Mouse (Mus musculus) midbrain, embryonic 16.5 days (tissue): ENCODE results near the gene Dusp23. TPM values are rescaled to one million over a fixed set of nuclear protein-coding genes. Genes with fewer than 3 reads are reported as not detected.

ENCODE experiments used
- ATAC-seq: fragments of 200-750 bp; cut with Nextera tagmentation; 2 replicates; pipeline ENCODE4 v1.8.0; 2017; ENCODE audit warnings: moderate TSS enrichment
- H3K27ac ChIP-seq: fragments of 300-500 bp; sonication (generic); 2 replicates; pipeline ENCODE4 v1.5.1; 2014; ENCODE audit warnings: mild to moderate bottlenecking, low read length, mixed read lengths
- H3K27me3 ChIP-seq: fragments of 300-500 bp; sonication (generic); 2 replicates; pipeline ENCODE4 v1.6.1; 2014; ENCODE audit warnings: low read depth, low read length, mixed read lengths; ENCODE audit not compliant: control insufficient read depth, insufficient read depth
- H3K36me3 ChIP-seq: fragments of 300-500 bp; sonication (generic); 2 replicates; pipeline ENCODE4 v1.6.1; 2014; ENCODE audit warnings: mild to moderate bottlenecking, low read length, moderate library complexity, mixed read lengths; ENCODE audit not compliant: control insufficient read depth, insufficient read depth
- H3K4me1 ChIP-seq: fragments of 300-500 bp; sonication (generic); 2 replicates; pipeline ENCODE4 v1.6.1; 2014; ENCODE audit warnings: mild to moderate bottlenecking, low read length, mixed read lengths; ENCODE audit not compliant: control insufficient read depth, insufficient read depth
- H3K4me2 ChIP-seq: fragments of 300-500 bp; sonication (generic); 2 replicates; pipeline ENCODE4 v1.6.1; 2014; ENCODE audit warnings: mild to moderate bottlenecking, low read length, mixed read lengths
- H3K4me3 ChIP-seq: fragments of 300-500 bp; sonication (generic); 2 replicates; pipeline ENCODE4 v1.5.1; 2014; ENCODE audit warnings: low read depth, mild to moderate bottlenecking, low read length, moderate library complexity, mixed read lengths
- H3K9ac ChIP-seq: fragments of 300-500 bp; sonication (generic); 2 replicates; pipeline ENCODE4 v1.6.1; 2014; ENCODE audit warnings: low read depth, low read length, mixed read lengths
- H3K9me3 ChIP-seq: fragments of 300-500 bp; sonication (generic); replicated peaks from 2 replicates; pipeline ENCODE4 v1.6.1; 2014; ENCODE audit warnings: mild to moderate bottlenecking, low read length, mixed read lengths; ENCODE audit not compliant: control insufficient read depth, poor library complexity, severe bottlenecking
- WGBS: fragments of 180-500 bp; shearing (Covaris S2); extraction: QIAGEN DNeasy Blood & Tissue Kit; methylation state at CpG from one replicate; pipeline ENCODE4 v1.1.7; 2014; 5-methylcytosine and 5-hydroxymethylcytosine counted together
- polyA plus RNA-seq: library from polyadenylated mRNA; unstranded; fragments of >200 nt; fragmentation: Nextera tagmentation; extraction: Ambion mirVana; gene quantifications from 2 replicates; pipeline ENCODE4 v1.2.1, GENCODE M21; 2015

Gene Dusp23
- polyA plus RNA-seq, 1 experiment from 2014 or later, result 8.0 TPM

GRCm38 (mm10) chr1:172615412-172615811 lies 17.4 kb downstream of the Dusp23 start:
- H3K27me3 ChIP-seq, result no peaks in the 10 kb centered on the region
- WGBS, result 87% methylated on average over 4 of the region's 4 CpGs
- no peak overlapping the region for H3K4me2 ChIP-seq
- H3K4me3 ChIP-seq, result no peak overlapping the region
- H3K27ac ChIP-seq, result no peak overlapping the region
- H3K9ac ChIP-seq, result no peak overlapping the region
- no peak for ATAC-seq
- no peaks in the 10 kb centered on the region for H3K9me3 ChIP-seq
- peaks cover 13% of the 10 kb centered on the region for H3K4me1 ChIP-seq
- no peaks in the 10 kb centered on the region for H3K36me3 ChIP-seq

- no peak overlapping the region for H3K4me2 ChIP-seq
- no peak overlapping the region for H3K4me3 ChIP-seq
- ATAC-seq, result no peak
- no peak overlapping the region for H3K27ac ChIP-seq
- no peak overlapping the region for H3K9ac ChIP-seq
- 81% methylated on average over 10 of the region's 10 CpGs for WGBS
- H3K9me3 ChIP-seq, result no peaks in the 10 kb centered on the region
- H3K27me3 ChIP-seq, result no peaks in the 10 kb centered on the region
- H3K36me3 ChIP-seq, result no peaks in the 10 kb centered on the region
- H3K4me1 ChIP-seq, result peaks cover 13% of the 10 kb centered on the region
Measured at GRCm38 (mm10) chr1:172614654-172615053, 18.1 kb downstream of the Dusp23 start.

- 71% methylated on average over 1 of the region's 1 CpGs for WGBS
- H3K27ac ChIP-seq, result no peak overlapping the region
- no peaks in the 10 kb centered on the region for H3K36me3 ChIP-seq
- no peak for ATAC-seq
- H3K9me3 ChIP-seq, result no peaks in the 10 kb centered on the region
- no peak overlapping the region for H3K4me3 ChIP-seq
- peaks cover 13% of the 10 kb centered on the region for H3K4me1 ChIP-seq
- H3K9ac ChIP-seq, result no peak overlapping the region
- H3K27me3 ChIP-seq, result no peaks in the 10 kb centered on the region
- no peak overlapping the region for H3K4me2 ChIP-seq
Measured at GRCm38 (mm10) chr1:172612745-172613144, 20.0 kb downstream of the Dusp23 start.

- Histone ChIP-seq H3K27ac (no peak overlapping the region), H3K4me3 (no peak overlapping the region), H3K9me3 (no peaks in the 10 kb centered on the region), H3K4me2 (no peak overlapping the region), H3K9ac (no peak overlapping the region), H3K36me3 (no peaks in the 10 kb centered on the region), H3K27me3 (no peaks in the 10 kb centered on the region), H3K4me1 (peaks cover 3% of the 10 kb centered on the region; the same call in 1 of the 2 replicates)
- WGBS, result 86% methylated on average over 10 of the region's 10 CpGs
- no peak for ATAC-seq
Measured at GRCm38 (mm10) chr1:172611304-172611703, 21.5 kb downstream of the Dusp23 start.

GRCm38 (mm10) chr1:172602326-172602725 lies 30.4 kb downstream of the Dusp23 start, which contains the start of gene Fcrl6:
TSS of gene Fcrl6 (minus strand) at chr1:172602551.
- Histone ChIP-seq H3K27me3 (no peaks in the 10 kb centered on the region), H3K36me3 (no peaks in the 10 kb centered on the region), H3K4me3 (no peak within 1 kb of the TSS), H3K9ac (no peak within 1 kb of the TSS), H3K4me2 (no peak within 1 kb of the TSS), H3K4me1 (no peaks in the 10 kb centered on the region), H3K9me3 (no peaks in the 10 kb centered on the region), H3K27ac (no peak within 1 kb of the TSS)
- WGBS, result 68% methylated on average over 1 of the region's 1 CpGs
- ATAC-seq, result no peak

- no peaks in the 10 kb centered on the region for H3K27me3 ChIP-seq
- H3K9ac ChIP-seq, result no peak overlapping the region
- H3K4me1 ChIP-seq, result no peaks in the 10 kb centered on the region
- no peaks in the 10 kb centered on the region for H3K36me3 ChIP-seq
- H3K4me3 ChIP-seq, result no peak overlapping the region
- no peak overlapping the region for H3K4me2 ChIP-seq
- no peak overlapping the region for H3K27ac ChIP-seq
- no peaks in the 10 kb centered on the region for H3K9me3 ChIP-seq
- no peak for ATAC-seq
Measured at GRCm38 (mm10) chr1:172594495-172594894, 38.3 kb downstream of the Dusp23 start.

GRCm38 (mm10) chr1:172593956-172594355 lies 38.8 kb downstream of the Dusp23 start:
- no peaks in the 10 kb centered on the region for H3K36me3 ChIP-seq
- H3K4me3 ChIP-seq, result no peak overlapping the region
- H3K4me2 ChIP-seq, result no peak overlapping the region
- H3K4me1 ChIP-seq, result no peaks in the 10 kb centered on the region
- H3K27me3 ChIP-seq, result no peaks in the 10 kb centered on the region
- no peak overlapping the region for H3K9ac ChIP-seq
- whole genome bisulfite sequencing, result 83% methylated on average over 2 of the region's 2 CpGs
- no peak overlapping the region for H3K27ac ChIP-seq
- no peak for ATAC-seq
- no peaks in the 10 kb centered on the region for H3K9me3 ChIP-seq

GRCm38 (mm10) chr1:172593321-172593720 lies 39.4 kb downstream of the Dusp23 start:
- Histone ChIP-seq H3K36me3 (no peaks in the 10 kb centered on the region), H3K4me1 (no peaks in the 10 kb centered on the region), H3K9ac (no peak overlapping the region), H3K9me3 (no peaks in the 10 kb centered on the region), H3K27ac (no peak overlapping the region), H3K4me3 (no peak overlapping the region), H3K27me3 (no peaks in the 10 kb centered on the region), H3K4me2 (no peak overlapping the region)
- no peak for ATAC-seq
- 67% methylated on average over 3 of the region's 3 CpGs for WGBS

- no peak for ATAC-seq
- peaks cover 11% of the 10 kb centered on the region for H3K4me1 ChIP-seq
Measured at GRCm38 (mm10) chr1:172590385-172590784, 42.4 kb downstream of the Dusp23 start, which contains the start of gene Slamf8. TSS of gene Slamf8 (minus strand) at chr1:172590568.

More at GRCm38 (mm10) chr1:172590385-172590784, 42.4 kb downstream of the Dusp23 start, which contains the start of gene Slamf8:
- Histone ChIP-seq H3K27ac (no peak within 1 kb of the TSS), H3K9ac (no peak within 1 kb of the TSS), H3K4me2 (no peak within 1 kb of the TSS), H3K4me3 (no peak within 1 kb of the TSS), H3K9me3 (no peaks in the 10 kb centered on the region), H3K36me3 (no peaks in the 10 kb centered on the region), H3K27me3 (no peaks in the 10 kb centered on the region)
- WGBS, result 84% methylated on average over 7 of the region's 7 CpGs
